Mouse (Mus musculus) left cerebral cortex, adult 18-20 months (tissue): ENCODE measurements at regions not wholly inside any gene's neighbourhood (a gene's known extent, or its start where the extent isn't known, plus 50 kb on each side); places are given as distances from the start of the nearest gene placed in this dataset.

ENCODE experiments used
- DNase-seq, 2 experiments: peaks; one replicate each; pipeline ENCODE4 v3.0.0; 2021 to 2022; ENCODE audit warnings: low spot score in 2 of 2, mixed read lengths in 1 of 2

DNA sequence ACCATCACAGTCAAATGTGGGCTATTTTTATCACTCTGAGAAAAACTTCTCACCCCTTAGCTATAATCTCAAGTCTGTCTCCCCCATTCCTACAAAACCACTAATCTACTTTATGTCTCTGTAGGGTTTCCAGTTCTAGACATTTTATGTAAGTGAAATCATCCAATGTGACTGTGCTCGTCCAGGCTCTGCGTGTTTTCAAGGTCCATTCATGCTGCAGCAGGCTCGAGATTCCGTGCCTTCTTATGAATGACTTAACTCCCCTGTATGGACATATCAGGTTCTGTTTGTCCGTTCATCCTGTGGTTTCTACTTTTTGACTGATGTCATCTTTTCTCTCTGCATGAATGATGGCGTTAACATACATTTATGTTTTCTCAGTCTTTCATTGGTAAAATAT, 357.6 kb downstream of the 1500009L16Rik start:
- DNase-seq = no peak

GRCm38 (mm10) chr10:84081673-84082072, 358.7 kb downstream of the Nuak1 start:
- DNase-seq = no peak

GRCm38 (mm10) chr10:84087528-84087927, 352.9 kb downstream of the Nuak1 start:
- DNase-seq = no peak

- no peak for DNase-seq
Observed at GRCm38 (mm10) chr10:84087929-84088328, 352.5 kb downstream of the Nuak1 start.

GRCm38 (mm10) chr10:84088799-84089778, 351.3 kb downstream of the Nuak1 start:
- DNase-seq = peak; percentile 36 to 40

GRCm38 (mm10) chr10:84093919-84094318, 346.5 kb downstream of the Nuak1 start:
- DNase-seq = no peak

DNA sequence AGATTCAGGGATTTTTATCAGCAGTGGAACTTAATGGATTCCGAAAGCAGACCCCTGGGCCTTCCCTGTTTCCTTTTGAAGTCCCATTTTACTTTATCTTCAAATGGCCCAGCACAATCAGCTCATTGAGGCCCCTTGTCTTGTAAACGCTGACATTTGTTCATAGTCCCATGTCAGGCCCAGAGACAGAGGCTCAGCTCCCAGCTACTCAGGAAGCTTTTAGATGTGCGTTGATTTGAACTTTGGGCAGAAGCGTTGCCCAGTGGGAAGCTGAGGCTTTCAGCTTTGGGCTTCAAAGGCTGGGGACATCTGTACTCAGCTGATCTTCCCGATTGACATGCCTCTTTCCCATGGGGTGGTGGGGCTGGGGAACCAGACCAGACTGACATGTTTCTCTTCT, 343.2 kb downstream of the Nuak1 start:
- no peak for DNase-seq

DNA sequence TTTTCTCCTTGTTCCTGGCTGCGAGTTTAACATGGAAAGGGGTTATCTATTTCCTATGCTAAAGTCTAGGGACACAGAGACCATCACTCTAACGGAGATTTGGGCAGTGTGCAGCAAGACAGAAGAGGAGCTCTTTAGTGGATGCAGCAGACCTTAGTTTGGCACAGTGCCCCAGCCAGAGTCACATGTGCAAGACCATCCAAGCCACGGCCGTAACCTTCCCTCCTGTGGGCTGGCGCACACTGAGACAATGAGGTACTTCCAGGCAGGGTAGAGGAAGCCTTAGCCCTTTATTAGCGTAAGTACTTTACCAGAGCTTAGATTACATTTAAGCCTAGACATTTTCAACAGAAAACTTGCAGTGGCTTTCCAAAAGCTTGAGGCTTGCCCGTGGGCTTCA, 336.4 kb downstream of the Nuak1 start:
- no peak for DNase-seq

- no peak for DNase-seq
Observed at GRCm38 (mm10) chr10:84104556-84104955, 335.8 kb downstream of the Nuak1 start.

DNA sequence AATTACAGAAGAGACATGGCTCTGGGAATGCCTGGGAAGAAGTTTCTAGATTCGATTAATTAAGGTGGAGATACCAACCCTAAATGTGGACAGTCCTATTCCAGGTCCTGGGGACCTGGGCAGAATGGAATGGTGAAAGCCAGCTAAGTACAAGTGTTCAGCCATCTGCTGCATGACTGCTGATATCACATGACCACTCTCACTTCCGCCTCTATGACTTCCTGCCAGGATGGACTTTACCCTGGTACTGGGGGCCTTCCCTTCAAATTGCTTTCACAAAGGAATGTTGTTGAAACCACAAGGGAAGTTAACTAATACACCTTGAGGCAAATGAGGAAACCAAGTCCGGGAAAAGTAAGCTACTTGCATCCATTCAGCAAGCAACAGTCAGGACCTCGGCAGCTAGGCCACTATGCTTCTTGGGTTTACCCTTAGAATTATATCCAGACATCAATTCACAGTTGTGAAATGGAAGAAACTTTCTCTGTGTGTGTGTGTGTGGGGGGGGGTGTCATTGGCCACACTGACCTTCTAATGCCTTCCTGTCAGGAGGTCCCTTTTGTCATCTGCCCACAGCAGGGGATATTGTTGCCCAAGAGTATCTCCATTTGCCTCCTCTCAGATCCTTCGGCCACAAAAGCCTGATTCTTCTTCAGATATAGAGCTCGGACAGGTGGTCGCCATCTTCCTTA, 330.6 kb downstream of the Nuak1 start:
- no peak for DNase-seq

- no peak for DNase-seq
Observed at GRCm38 (mm10) chr10:84110372-84110985, 329.9 kb downstream of the Nuak1 start.

- DNase-seq = no peak
Observed at GRCm38 (mm10) chr10:84111502-84111901, 328.9 kb downstream of the Nuak1 start.

- DNase-seq = no peak
Observed at GRCm38 (mm10) chr10:84111909-84112308, 328.5 kb downstream of the Nuak1 start.

DNA sequence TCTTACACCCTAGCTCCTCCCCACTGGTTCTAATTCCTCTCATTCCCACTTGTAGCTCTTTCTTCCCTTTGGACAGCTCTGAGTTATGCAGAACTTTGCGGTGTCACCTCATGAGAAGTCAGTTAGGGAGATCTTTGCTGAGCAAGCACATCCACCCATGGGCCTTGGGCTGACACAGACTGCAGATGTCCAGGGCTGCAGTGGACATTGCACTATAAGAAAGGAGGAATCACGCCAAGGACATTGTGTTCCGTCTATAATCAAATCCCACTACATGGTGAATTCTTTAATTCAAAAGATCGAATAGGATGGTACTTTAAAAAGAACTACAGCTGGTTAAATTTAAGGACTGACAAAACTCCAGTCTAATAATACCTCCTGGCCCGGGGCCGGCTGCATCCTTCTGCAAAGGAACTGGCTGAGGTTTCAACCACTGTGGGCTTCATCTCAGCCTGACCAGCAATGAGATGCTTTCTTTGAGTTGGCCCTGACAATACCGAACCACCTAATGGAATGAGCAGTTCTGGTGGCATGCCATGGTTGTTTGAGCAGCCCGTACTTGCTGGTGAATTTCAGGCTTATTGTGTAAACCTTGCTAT, 320.3 kb downstream of the Nuak1 start:
- DNase-seq = no peak

- no peak for DNase-seq
Observed at GRCm38 (mm10) chr10:84137019-84137658, 303.3 kb downstream of the Nuak1 start.

GRCm38 (mm10) chr10:84142741-84143454, 297.5 kb downstream of the Nuak1 start:
- DNase-seq = no peak

GRCm38 (mm10) chr10:84143674-84144343, 296.6 kb downstream of the Nuak1 start:
- no peak for DNase-seq

- no peak for DNase-seq
Observed at GRCm38 (mm10) chr10:84144344-84144687, 296.1 kb downstream of the Nuak1 start.

DNA sequence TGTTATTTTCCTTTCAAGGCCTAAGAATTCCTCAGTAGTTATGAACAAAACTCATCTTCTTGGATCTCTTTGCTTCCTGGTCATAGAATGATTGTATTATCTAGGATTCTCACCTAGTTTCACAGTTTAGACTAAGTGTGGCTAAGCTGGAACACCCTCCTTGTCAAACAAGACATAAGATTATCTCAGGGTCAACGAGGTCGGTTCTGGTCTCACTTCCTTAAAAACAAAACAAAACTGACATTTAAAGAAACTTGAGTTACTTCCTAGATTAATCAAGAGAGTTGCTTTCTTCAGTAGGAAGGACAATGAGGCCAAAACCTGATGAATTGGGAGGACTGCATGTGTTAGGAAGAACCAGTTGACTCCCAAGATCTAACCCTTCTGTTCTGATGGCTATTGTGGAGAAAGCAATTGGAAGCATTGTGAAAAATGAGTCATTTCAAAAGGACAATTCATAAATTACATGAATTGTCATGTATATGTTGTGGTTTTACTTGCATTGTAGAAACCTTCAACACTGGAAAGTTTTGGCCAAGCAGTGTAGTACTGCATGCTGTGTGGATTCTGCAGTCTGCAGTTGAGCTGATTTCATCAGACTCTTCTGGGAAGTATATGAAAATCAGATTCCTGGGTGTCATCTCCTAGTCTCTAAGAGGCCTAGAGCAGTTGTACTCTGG, 293.0 kb downstream of the Nuak1 start:
- DNase-seq = no peak
